Mouse (Mus musculus) midbrain, embryonic 13.5 days (tissue): Measurements from ENCODE around the gene Cgrrf1. TPM values are rescaled to one million over a fixed set of nuclear protein-coding genes. Genes with fewer than 3 reads are reported as not detected.

ENCODE experiments used
- ATAC-seq: fragments of 200-750 bp; cut with Nextera tagmentation; 2 replicates; pipeline ENCODE4 v1.8.0; 2017; ENCODE audit warnings: mild to moderate bottlenecking, moderate TSS enrichment, moderate library complexity
- H3K27ac ChIP-seq: fragments of 300-500 bp; sonication (generic); 2 replicates; pipeline ENCODE4 v1.5.1; 2015; ENCODE audit warnings: inconsistent platforms, mild to moderate bottlenecking, moderate library complexity
- H3K27me3 ChIP-seq: fragments of 300-500 bp; sonication (generic); 2 replicates; pipeline ENCODE4 v1.6.1; 2015; ENCODE audit warnings: mild to moderate bottlenecking, inconsistent platforms
- H3K36me3 ChIP-seq: fragments of 300-500 bp; sonication (generic); 2 replicates; pipeline ENCODE4 v1.6.1; 2015; ENCODE audit warnings: mild to moderate bottlenecking, inconsistent platforms
- H3K4me1 ChIP-seq: fragments of 300-500 bp; sonication (generic); replicated peaks from 2 replicates; pipeline ENCODE4 v1.6.1; 2015; ENCODE audit warnings: inconsistent platforms
- H3K4me2 ChIP-seq: fragments of 300-500 bp; sonication (generic); replicated peaks from 2 replicates; pipeline ENCODE4 v1.6.1; 2015; ENCODE audit warnings: moderate library complexity, mild to moderate bottlenecking, inconsistent platforms
- H3K4me3 ChIP-seq: fragments of 300-500 bp; sonication (generic); replicated peaks from 2 replicates; pipeline ENCODE4 v1.5.1; 2015; ENCODE audit warnings: mild to moderate bottlenecking, inconsistent platforms
- H3K9ac ChIP-seq: fragments of 300-500 bp; sonication (generic); replicated peaks from 2 replicates; pipeline ENCODE4 v1.6.1; 2015; ENCODE audit warnings: mild to moderate bottlenecking, inconsistent platforms
- H3K9me3 ChIP-seq: fragments of 300-500 bp; sonication (generic); 2 replicates; pipeline ENCODE4 v1.6.1; 2016; ENCODE audit warnings: mild to moderate bottlenecking, inconsistent platforms
- WGBS: fragments of 180-500 bp; shearing (Covaris S2); methylation state at CpG from one replicate; pipeline ENCODE4 v1.1.7; 2015; 5-methylcytosine and 5-hydroxymethylcytosine counted together
- polyA plus RNA-seq: library from polyadenylated mRNA; unstranded; fragments of >200 nt; fragmentation: Nextera tagmentation; extraction: Ambion mirVana; gene quantifications from 2 replicates; pipeline ENCODE4 v1.2.1, GENCODE M21; 2015

Gene Cgrrf1
- polyA plus RNA-seq, 1 experiment from 2014 or later, result 25.4 TPM

DNA sequence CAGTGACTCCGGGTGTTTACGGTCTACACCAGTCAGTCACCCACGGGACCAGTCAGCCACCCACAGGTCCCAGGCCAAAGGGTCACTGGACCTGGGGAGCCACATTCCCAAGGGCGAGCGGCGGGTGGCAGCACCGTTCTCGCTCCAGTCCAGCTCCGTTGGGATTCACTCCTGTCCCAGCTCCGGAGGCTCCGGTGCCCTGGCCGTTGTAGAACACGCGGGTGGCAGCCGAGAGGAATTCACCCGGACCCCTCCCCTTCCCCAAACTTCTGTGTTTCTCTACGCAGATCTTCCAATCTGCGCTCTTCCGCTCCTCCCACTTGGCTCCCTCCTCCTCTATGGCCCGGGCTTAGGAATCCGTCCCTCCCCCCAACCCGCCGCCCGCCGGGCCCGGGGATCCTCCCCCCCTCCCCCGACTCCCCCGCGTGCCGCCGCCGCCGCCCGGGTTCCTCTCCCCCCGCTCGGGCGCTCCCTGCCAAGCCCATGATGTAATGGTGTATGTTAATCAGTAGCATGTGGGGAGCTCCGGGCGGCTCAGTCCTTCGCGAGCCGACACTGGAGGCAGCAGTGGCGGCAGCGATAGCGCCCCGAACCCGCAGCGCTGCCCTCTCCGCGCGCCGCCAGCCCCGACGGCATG is 50.6 kb downstream of the Cgrrf1 start, which contains the start of gene Samd4:
Gene Samd4 (plus strand): TSS at position 424 of the 637 bp plus-strand sequence.
- Histone ChIP-seq H3K4me2 (peak within 1 kb of the TSS; percentile 98), H3K4me3 (peak within 1 kb of the TSS; percentile 67), H3K9me3 (no peaks in the 10 kb centered on the region), H3K36me3 (no peaks in the 10 kb centered on the region), H3K27me3 (peaks cover 11% of the 10 kb centered on the region), H3K9ac (peak within 1 kb of the TSS; percentile 70), H3K4me1 (peaks cover 33% of the 10 kb centered on the region), H3K27ac (peak within 1 kb of the TSS; percentile 67)
- WGBS, result 1% methylated on average over 44 of the region's 54 CpGs
- ATAC-seq, result peak; percentile 62

DNA sequence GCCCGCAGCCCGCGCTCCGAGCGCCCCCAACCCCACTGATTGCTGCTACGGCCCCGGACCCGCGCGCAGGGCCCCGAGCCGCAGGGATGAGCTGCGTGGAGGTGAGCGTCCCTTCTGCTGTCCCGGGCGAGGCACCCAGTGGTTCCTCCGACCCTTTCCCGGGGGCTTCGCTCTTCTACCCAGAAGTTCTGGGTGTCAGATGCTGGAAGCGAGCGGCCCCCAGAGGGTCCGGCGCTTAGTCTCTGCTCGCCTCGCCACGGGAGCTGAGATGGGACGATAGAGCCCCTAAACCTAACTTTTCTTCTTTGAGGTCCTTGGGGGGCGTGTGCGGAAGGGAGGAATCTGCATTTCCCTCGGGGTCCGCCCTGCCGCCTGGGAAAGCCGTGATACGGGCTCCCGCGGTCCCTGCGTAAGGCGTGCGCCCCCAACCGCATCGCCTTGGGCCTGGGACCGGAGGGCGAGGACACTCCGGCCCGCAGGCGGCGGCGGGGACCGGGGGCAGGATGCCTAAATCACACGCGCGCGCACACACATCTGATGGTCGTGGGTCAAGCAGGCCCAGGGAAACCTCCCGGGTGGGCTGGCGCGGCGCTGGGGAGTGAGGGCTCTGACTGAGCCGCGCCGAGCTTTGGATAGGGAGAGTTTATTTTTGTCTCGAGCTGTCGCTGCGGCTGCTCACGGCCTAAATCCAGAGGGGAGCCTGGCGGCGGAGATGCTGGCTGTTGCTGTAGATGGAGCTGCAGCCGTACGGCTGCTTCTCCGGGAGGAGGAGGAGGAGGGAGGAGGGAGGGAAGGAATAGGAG is 51.3 kb downstream of the Cgrrf1 start:
- WGBS, result 1% methylated on average over 63 of the region's 70 CpGs
- Histone ChIP-seq H3K9me3 (no peaks in the 10 kb centered on the region), H3K27ac (peak overlapping the region; percentile 67), H3K4me2 (peak overlapping the region; percentile 98), H3K9ac (peak overlapping the region; percentile 70), H3K36me3 (no peaks in the 10 kb centered on the region), H3K4me1 (peaks cover 33% of the 10 kb centered on the region), H3K4me3 (peak overlapping the region; percentile 67), H3K27me3 (peaks cover 11% of the 10 kb centered on the region)
- ATAC-seq, result peak; percentile 31

DNA sequence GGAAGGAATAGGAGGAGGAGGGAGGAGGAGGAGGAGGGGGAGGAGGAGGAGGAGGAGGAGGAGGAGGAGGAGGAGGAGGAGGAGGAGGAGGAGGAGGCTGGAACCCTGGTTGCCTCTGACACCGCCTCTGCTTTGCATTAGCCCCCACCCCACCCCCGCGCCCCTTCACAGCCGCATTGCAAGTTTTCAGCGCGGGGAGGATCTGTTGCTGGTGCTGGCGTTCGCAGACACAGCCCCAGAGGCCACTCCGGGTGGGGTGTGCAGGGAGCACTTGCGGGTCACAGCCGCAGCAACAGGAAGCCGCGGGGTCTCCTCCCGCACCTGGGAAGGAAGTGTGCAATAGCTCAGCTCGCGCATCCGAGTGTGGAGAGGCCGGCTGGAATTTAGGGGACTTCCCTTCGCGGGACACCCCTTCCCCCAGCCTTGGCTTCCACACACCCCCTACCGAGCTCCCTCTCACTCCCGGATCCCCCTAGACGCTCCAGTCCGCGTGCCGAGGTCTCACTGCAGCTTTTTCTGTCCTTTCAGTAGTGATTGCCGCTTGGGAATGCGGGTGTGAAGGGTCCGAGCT is 52.0 kb downstream of the Cgrrf1 start:
- ATAC-seq, result peak; percentile 13
- peak overlapping the region; percentile 67 for H3K4me3 ChIP-seq

DNA sequence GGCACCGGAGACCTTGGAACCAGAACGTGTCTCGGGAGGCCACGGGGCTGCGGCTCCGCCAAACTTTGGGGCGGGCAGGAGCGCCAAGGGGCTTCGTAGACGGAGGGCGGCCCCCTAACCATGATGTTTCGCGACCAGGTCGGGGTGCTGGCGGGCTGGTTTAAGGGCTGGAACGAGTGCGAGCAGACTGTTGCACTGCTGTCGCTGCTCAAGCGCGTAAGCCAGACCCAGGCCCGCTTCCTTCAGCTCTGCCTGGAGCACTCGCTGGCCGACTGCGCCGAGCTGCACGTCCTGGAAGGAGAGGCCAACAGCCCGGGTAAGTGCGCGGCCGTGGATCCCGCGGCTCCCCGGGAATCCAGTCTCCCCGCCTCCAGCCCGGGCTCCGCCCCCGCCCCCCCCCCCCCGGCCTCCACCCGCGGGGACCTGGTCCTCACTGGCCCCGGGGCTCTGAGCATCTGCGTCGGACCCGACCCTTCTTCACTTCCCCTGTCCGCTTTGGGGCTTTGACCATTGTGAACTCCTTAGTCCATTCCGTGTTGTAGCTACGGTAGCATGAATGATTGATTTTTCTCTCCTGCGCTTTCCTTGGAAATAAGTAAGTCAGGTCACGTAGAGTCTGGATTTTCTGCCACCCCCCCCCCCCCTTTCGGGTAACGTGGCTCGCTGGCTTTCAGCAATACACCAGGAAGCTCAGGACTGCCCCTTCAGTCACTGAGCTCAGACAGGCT is 52.9 kb downstream of the Cgrrf1 start:
- peak overlapping the region; percentile 67 for H3K4me3 ChIP-seq
- ATAC-seq, result peak; percentile 78
- peaks cover 33% of the 10 kb centered on the region for H3K4me1 ChIP-seq
- peaks cover 11% of the 10 kb centered on the region for H3K27me3 ChIP-seq
- peak overlapping the region; percentile 98 for H3K4me2 ChIP-seq
- H3K9ac ChIP-seq, result peak overlapping the region; percentile 67
- no peaks in the 10 kb centered on the region for H3K9me3 ChIP-seq
- WGBS, result under 1% methylated on average over 34 of the region's 52 CpGs
- H3K36me3 ChIP-seq, result no peaks in the 10 kb centered on the region
- peak overlapping the region; percentile 83 for H3K27ac ChIP-seq

More for the DNA sequence above, 52.0 kb downstream of the Cgrrf1 start:
- peaks cover 11% of the 10 kb centered on the region for H3K27me3 ChIP-seq
- peaks cover 33% of the 10 kb centered on the region for H3K4me1 ChIP-seq
- peak overlapping the region; percentile 83 for H3K27ac ChIP-seq
- WGBS, result under 1% methylated on average over 25 of the region's 29 CpGs
- peak overlapping the region; percentile 67 for H3K9ac ChIP-seq
- no peaks in the 10 kb centered on the region for H3K36me3 ChIP-seq
- H3K9me3 ChIP-seq, result no peaks in the 10 kb centered on the region
- H3K4me2 ChIP-seq, result peak overlapping the region; percentile 98

DNA sequence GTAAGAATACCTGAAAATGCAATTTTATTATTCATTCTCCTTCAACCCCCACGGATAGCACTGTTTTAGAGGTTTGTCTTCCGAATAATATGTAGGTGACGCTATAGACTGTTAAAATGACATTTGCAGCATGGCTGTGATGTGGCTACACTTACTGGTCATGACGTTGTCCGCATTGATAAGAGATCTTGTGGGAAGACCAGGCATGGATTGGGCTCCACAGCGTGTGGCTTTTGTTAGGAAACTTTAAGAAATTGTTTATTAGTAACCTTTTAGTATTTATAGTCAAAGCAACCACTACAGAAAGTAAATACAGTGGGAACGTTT is 53.5 kb downstream of the Cgrrf1 start:
- H3K36me3 ChIP-seq, result no peaks in the 10 kb centered on the region
- peaks cover 11% of the 10 kb centered on the region for H3K27me3 ChIP-seq
- H3K4me3 ChIP-seq, result peak overlapping the region; percentile 67
- peaks cover 33% of the 10 kb centered on the region for H3K4me1 ChIP-seq
- no peaks in the 10 kb centered on the region for H3K9me3 ChIP-seq
- H3K4me2 ChIP-seq, result peak overlapping the region; percentile 98
- 2% methylated on average over 7 of the region's 7 CpGs for WGBS
- H3K27ac ChIP-seq, result peak overlapping the region; percentile 83
- ATAC-seq, result peak; percentile 22
- peak overlapping the region; percentile 67 for H3K9ac ChIP-seq

DNA sequence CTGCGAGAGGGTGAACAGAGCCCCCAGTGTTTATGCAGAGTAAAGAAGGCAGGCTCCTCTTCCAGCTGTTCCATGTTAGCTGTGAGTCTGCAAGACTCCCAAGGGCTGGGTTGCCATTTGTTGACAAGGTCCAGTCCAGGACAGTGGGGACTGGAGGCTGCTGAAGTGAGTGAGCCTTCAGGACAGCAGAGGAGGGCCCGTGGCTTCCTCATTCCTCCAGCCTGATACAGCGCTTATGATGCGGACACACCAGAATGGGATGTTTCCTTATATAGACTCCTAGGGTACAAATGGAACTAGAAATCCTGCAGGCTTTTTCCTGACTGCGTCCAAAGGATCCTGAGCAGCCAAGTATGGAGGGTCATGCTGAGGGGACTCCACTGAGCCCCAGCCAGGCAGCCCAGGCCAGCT is 54.0 kb downstream of the Cgrrf1 start:
- Histone ChIP-seq H3K27me3 (peaks cover 11% of the 10 kb centered on the region), H3K36me3 (no peaks in the 10 kb centered on the region), H3K9me3 (no peaks in the 10 kb centered on the region), H3K4me3 (peak overlapping the region; percentile 67), H3K27ac (peak overlapping the region; percentile 83; the same call in 1 of the 2 replicates), H3K4me2 (peak overlapping the region; percentile 98), H3K4me1 (peaks cover 33% of the 10 kb centered on the region), H3K9ac (peak overlapping the region; percentile 67)
- WGBS, result 25% methylated on average over 5 of the region's 5 CpGs
- peak; percentile 12; the same call in 1 of the 2 replicates for ATAC-seq

DNA sequence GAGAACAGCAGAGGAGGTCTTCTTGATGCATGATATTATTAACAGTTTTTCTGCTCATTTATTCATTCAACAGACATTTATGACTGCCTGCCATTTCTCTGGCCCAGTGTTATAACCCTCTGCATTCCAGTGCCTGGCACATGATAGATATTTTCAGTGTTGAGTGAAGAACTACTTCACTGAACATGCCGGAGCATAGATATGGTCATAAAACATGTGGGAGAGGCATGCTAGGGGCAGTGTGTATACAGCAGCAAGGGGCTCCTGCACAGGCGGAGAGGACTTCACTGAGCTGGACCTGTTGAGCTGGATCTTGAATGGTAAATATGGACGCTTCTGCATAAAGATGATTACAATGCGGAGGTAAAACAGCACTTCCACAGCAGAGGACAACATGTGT is 57.2 kb downstream of the Cgrrf1 start:
- Histone ChIP-seq H3K9me3 (no peaks in the 10 kb centered on the region), H3K27me3 (no peaks in the 10 kb centered on the region), H3K4me2 (no peak overlapping the region), H3K4me3 (no peak overlapping the region), H3K36me3 (no peaks in the 10 kb centered on the region), H3K27ac (no peak overlapping the region), H3K4me1 (peaks cover 13% of the 10 kb centered on the region), H3K9ac (no peak overlapping the region)
- WGBS, result 95% methylated on average over 4 of the region's 4 CpGs
- ATAC-seq, result no peak

DNA sequence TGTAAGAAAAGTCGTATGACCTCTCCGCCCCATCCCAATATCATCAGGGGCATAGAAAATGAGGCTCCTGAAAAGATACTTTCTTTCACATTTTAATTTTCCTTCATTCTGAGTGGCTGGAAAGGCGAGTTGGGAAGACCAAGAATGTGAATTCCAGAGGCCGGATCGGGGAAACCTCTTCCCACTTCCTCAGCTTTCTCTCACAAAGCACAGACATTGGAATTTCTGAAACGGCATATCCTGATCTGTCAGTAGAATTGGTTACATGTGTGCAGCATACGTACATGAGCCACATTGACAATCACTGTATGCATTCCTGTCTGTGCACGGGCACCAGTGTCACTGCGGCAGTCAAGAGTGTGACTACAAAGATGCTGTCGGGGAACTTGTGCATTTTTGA is 62.0 kb downstream of the Cgrrf1 start:
- ATAC-seq, result no peak
- no peak overlapping the region for H3K4me2 ChIP-seq

DNA sequence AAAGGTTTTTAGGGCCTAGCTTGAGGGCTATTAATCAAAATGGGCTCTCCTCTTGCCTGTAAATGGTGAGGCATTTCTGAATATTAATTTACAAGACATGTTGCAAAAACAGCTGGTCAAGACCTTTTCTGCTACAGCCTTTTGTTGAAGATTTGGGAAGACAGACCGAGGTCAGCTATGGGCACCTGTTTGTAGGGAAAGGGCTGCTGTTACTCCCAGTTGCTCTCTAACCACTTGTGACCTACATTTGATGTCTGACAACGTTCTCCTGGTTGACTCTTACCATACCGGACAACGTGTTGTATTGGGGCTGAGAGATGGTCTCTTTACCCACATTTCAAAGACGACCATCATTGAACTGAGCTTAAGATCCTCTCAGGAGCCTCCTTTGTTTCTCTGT is 66.0 kb downstream of the Cgrrf1 start:
- no peak overlapping the region for H3K9ac ChIP-seq
- 87% methylated on average over 5 of the region's 5 CpGs for WGBS

More for the DNA sequence above, 62.0 kb downstream of the Cgrrf1 start:
- H3K4me1 ChIP-seq, result no peaks in the 10 kb centered on the region
- H3K36me3 ChIP-seq, result no peaks in the 10 kb centered on the region
- H3K27me3 ChIP-seq, result no peaks in the 10 kb centered on the region
- no peak overlapping the region for H3K27ac ChIP-seq
- 90% methylated on average over 10 of the region's 10 CpGs for WGBS
- H3K9me3 ChIP-seq, result no peaks in the 10 kb centered on the region
- H3K4me3 ChIP-seq, result no peak overlapping the region
- no peak overlapping the region for H3K9ac ChIP-seq

DNA sequence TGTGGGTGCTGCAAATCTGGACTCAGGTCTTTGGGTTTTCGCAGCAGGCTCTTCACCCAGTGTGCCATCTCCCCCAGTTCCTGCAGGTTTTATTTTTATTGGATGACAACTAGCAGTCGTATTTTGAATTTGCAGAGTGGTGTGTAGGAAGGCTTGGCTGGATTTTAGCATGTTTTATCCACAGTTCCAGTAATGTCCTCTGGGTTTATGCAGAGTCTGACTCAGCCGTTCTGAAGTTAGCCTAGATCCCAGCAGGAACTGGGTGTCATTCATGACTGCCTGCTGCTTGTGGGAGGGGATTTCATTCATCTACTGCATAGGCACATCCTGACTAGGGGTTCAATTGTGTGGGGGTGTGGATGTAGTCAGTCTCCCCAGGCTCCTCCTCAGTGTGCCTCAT is 66.7 kb downstream of the Cgrrf1 start:
- ATAC-seq, result no peak
- H3K4me3 ChIP-seq, result no peak overlapping the region
- H3K27me3 ChIP-seq, result no peaks in the 10 kb centered on the region
- H3K4me2 ChIP-seq, result no peak overlapping the region
- 72% methylated on average over 3 of the region's 3 CpGs for WGBS
- no peaks in the 10 kb centered on the region for H3K4me1 ChIP-seq
- no peaks in the 10 kb centered on the region for H3K9me3 ChIP-seq
- no peak overlapping the region for H3K9ac ChIP-seq
- no peak overlapping the region for H3K27ac ChIP-seq
- H3K36me3 ChIP-seq, result no peaks in the 10 kb centered on the region

More for the DNA sequence above, 66.0 kb downstream of the Cgrrf1 start:
- no peak for ATAC-seq
- Histone ChIP-seq H3K9me3 (no peaks in the 10 kb centered on the region), H3K27ac (no peak overlapping the region), H3K27me3 (no peaks in the 10 kb centered on the region), H3K4me3 (no peak overlapping the region), H3K4me1 (no peaks in the 10 kb centered on the region), H3K36me3 (no peaks in the 10 kb centered on the region), H3K4me2 (no peak overlapping the region)

DNA sequence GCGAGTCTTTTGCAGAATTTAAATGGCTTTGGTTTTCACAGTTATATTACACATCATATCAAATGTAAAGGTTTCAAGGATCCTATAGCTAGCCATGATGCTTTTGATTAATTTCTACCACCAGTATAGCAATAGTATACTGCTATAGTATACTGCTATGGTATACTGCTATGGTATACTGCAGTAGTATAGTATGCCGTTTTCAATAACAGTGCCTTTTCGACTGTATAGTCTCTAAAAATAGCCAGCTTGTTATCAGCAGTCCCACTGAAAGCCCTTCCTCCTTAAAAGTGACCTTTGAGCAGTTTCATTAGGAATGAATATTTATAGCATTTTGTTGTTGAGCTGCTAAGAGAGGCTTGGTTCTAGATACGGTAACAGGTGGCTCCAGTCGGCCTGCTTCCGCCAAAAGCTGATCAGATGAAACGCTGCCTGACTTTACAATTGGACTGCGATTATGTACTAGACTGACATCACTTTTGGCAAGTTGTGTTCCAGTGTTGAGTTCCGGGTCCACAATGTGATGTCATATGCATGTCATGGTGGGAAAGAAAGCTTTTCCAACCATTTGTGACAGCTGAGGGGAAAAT is 70.7 kb downstream of the Cgrrf1 start:
- H3K4me3 ChIP-seq, result no peak overlapping the region

More for the DNA sequence above, 70.7 kb downstream of the Cgrrf1 start:
- ATAC-seq, result no peak
- 95% methylated on average over 9 of the region's 9 CpGs for WGBS
- Histone ChIP-seq H3K36me3 (no peaks in the 10 kb centered on the region), H3K4me2 (no peak overlapping the region), H3K27me3 (no peaks in the 10 kb centered on the region), H3K4me1 (no peaks in the 10 kb centered on the region), H3K9ac (no peak overlapping the region), H3K27ac (no peak overlapping the region), H3K9me3 (no peaks in the 10 kb centered on the region)
